Mouse (Mus musculus) left cerebral cortex, postnatal 10 days (tissue): Measurements from ENCODE around the gene Rag1. TPM values are rescaled to one million over a fixed set of nuclear protein-coding genes. Genes with fewer than 3 reads are reported as not detected.

ENCODE experiments used
- DNase-seq, 2 experiments: peaks; one replicate each; pipeline ENCODE4 v3.0.0; 2021 to 2022; ENCODE audit warnings: low spot score in 2 of 2, mixed read lengths in 1 of 2; ENCODE audit errors: extremely low spot score in 1 of 2
- intact Hi-C: fragments of 180-260 bp; cut with DNase I; formaldehyde crosslinking; loops from one replicate; pipeline ENCODE4 v1.15.1; 2025
- total RNA-seq, 2 experiments: library from RNA; stranded (reverse); gene quantifications; 2 replicates each; pipeline ENCODE4 v1.2.3; 2021

Rag1 gene
- total RNA-seq: under 1 TPM; 0.34 to 0.51 TPM

- intact Hi-C loops: no loop called here
- no peak for DNase-seq
Measured at GRCm38 (mm10) chr2:101649114-101649671, at the start of gene Rag1, which contains the start of gene B230118H07Rik. Gene Rag1 (minus strand): TSS chr2:101649501. Gene B230118H07Rik (minus strand): TSS chr2:101649532.

- no peak for DNase-seq
- intact Hi-C loops: no loop called here
Measured at GRCm38 (mm10) chr2:101695584-101695983, 46.3 kb upstream of the Rag1 start.

- no peak for DNase-seq
- intact Hi-C loops: no loop called here
Measured at GRCm38 (mm10) chr2:101693577-101694215, 44.4 kb upstream of the Rag1 start.

- intact Hi-C loops: no loop called here
- DNase-seq: no peak
Measured at GRCm38 (mm10) chr2:101693043-101693442, 43.7 kb upstream of the Rag1 start.

- DNase-seq: no peak
- intact Hi-C loops: no loop called here
Measured at GRCm38 (mm10) chr2:101690252-101690827, 41.0 kb upstream of the Rag1 start.

- DNase-seq: no peak
- intact Hi-C loops: no loop called here
Measured at GRCm38 (mm10) chr2:101688011-101688410, 38.7 kb upstream of the Rag1 start.

GRCm38 (mm10) chr2:101684421-101684820 is 35.1 kb upstream of the Rag1 start:
- DNase-seq: peak; percentile 33 to 36
- intact Hi-C loops: no loop called here

GRCm38 (mm10) chr2:101679164-101679784 is 30.0 kb upstream of the Rag1 start:
- intact Hi-C loops: no loop called here
- no peak for DNase-seq

GRCm38 (mm10) chr2:101678236-101679021 is 29.1 kb upstream of the Rag1 start, which contains the start of gene Traf6:
Gene Traf6 (plus strand): TSS chr2:101678429.
- peak; percentile 72 to 93 for DNase-seq
- intact Hi-C loops: no loop called here

GRCm38 (mm10) chr2:101673547-101673946 is 24.2 kb upstream of the Rag1 start:
- intact Hi-C loops: no loop called here
- DNase-seq: no peak

GRCm38 (mm10) chr2:101668751-101669150 is 19.4 kb upstream of the Rag1 start:
- no peak for DNase-seq
- intact Hi-C loops: no loop called here

- intact Hi-C loops: no loop called here
- no peak for DNase-seq
Measured at GRCm38 (mm10) chr2:101665703-101666092, 16.4 kb upstream of the Rag1 start.

GRCm38 (mm10) chr2:101665058-101665702 is 15.9 kb upstream of the Rag1 start:
- intact Hi-C loops: no loop called here
- peak; percentile 68 to 79 for DNase-seq

GRCm38 (mm10) chr2:101660536-101660935 is 11.2 kb upstream of the Rag1 start:
- intact Hi-C loops: no loop called here
- DNase-seq: no peak

- DNase-seq: peak; percentile 81 to 82
- intact Hi-C loops: loop anchor here (2.0 kb wide), 2 partner anchors 54 to 182 kb away; no protein-coding TSS in a partner anchor
Measured at GRCm38 (mm10) chr2:101652921-101653597, 3.8 kb upstream of the Rag1 start.

- no peak for DNase-seq
- intact Hi-C loops: loop anchor here (2.0 kb wide), 2 partner anchors 54 to 182 kb away; no protein-coding TSS in a partner anchor
Measured at GRCm38 (mm10) chr2:101652204-101652920, 3.1 kb upstream of the Rag1 start.

GRCm38 (mm10) chr2:101650446-101650845 is 1.1 kb upstream of the Rag1 start:
- intact Hi-C loops: no loop called here
- no peak for DNase-seq
